In the genomic region with DNA sequence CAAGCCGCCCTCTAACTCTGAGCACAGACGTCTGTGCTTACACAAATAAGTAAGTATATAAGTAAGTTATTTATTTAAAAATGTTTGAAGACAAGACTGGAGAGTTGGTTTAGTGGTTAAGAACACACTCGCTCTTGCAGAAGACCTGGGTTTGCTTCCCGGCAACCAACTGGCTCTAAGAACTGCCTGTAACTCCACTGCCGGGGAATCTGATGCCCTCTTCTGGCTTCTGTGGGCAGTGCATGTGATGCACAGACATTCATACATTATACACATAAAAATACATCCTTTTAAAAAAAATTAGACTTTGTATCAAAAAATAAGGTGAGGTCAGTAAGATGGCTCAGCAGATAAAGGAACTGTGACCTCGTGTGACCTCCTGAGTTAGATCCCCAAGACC, we compare ENCODE assay signal across 15 mouse cellular contexts. TPM values are rescaled to one million over a fixed set of nuclear protein-coding genes. Genes with fewer than 3 reads are reported as not detected.
A peak's percentile ranks its signal among the peaks of the same experiment; 100 is the strongest.
DNase-seq lines count a peak whose midpoint lies in the region; ATAC-seq and TF ChIP-seq lines count a peak whose summit lies in the region.
"Had no signal": no experiment of that assay in that cellular context is flagged by ENCODE, and none has a peak within 500 bp of the region (broad histone marks: within the 10 kb centered on the region; RNA-seq: fewer than 3 reads in every experiment).

No protein-coding gene starts in this region.

- 92% methylated on average over 6 of the region's 6 CpGs for WGBS in forebrain, postnatal 0 days
- WGBS in forebrain, embryonic 15.5 days: 92% methylated on average over 6 of the region's 6 CpGs
- WGBS in lung, postnatal 0 days: 82% methylated on average over 6 of the region's 6 CpGs
- 90% methylated on average over 6 of the region's 6 CpGs for WGBS in heart, adult 2 months

- no peak for TF ChIP-seq EP300 in lung, postnatal 0 days (IDR thresholded peaks at IDR 0.05)
- no peak for TF ChIP-seq EP300 in heart, adult 2 months (IDR thresholded peaks at IDR 0.05; ENCODE audit: insufficient read depth, low read depth, low read length)

- H3K4me3 ChIP-seq in forebrain, postnatal 0 days (ENCODE audit: low read depth, low read length): no peak overlapping the region
- no peak overlapping the region for H3K4me3 ChIP-seq in forebrain, embryonic 15.5 days
- no peak overlapping the region for H3K4me3 ChIP-seq in lung, postnatal 0 days (ENCODE audit: low read depth, low read length)
- no peak overlapping the region for H3K4me3 ChIP-seq in G1E (ENCODE audit: low read depth, low read length)
- H3K4me3 ChIP-seq in heart, adult 2 months: no peak overlapping the region

- no peak for TF ChIP-seq POLR2A in heart, adult 2 months (IDR thresholded peaks at IDR 0.05; ENCODE audit: insufficient read depth, low read depth, low read length)

- H3K36me3 ChIP-seq in forebrain, postnatal 0 days (ENCODE audit: insufficient read depth): peaks cover 17% of the 10 kb centered on the region
- peaks cover 20% of the 10 kb centered on the region for H3K36me3 ChIP-seq in forebrain, embryonic 15.5 days
- no peaks in the 10 kb centered on the region for H3K36me3 ChIP-seq in lung, postnatal 0 days (ENCODE audit: insufficient read depth, low read length)
- no peaks in the 10 kb centered on the region for H3K36me3 ChIP-seq in G1E (replicated peaks)
- no peaks in the 10 kb centered on the region for H3K36me3 ChIP-seq in heart, adult 2 months (ENCODE audit: control insufficient read depth, insufficient read depth, low read length)

- no peak overlapping the region for H3K9ac ChIP-seq in forebrain, postnatal 0 days
- H3K9ac ChIP-seq in forebrain, embryonic 15.5 days (replicated peaks): no peak overlapping the region
- H3K9ac ChIP-seq in lung, postnatal 0 days (replicated peaks; ENCODE audit: low read depth): no peak overlapping the region
- no peak overlapping the region for H3K9ac ChIP-seq in heart, adult 2 months (ENCODE audit: low read depth, low read length)

- no peaks in the 10 kb centered on the region for H3K27me3 ChIP-seq in forebrain, postnatal 0 days (ENCODE audit: insufficient read depth, low read length)
- H3K27me3 ChIP-seq in forebrain, embryonic 15.5 days: no peaks in the 10 kb centered on the region
- no peaks in the 10 kb centered on the region for H3K27me3 ChIP-seq in lung, postnatal 0 days (replicated peaks; ENCODE audit: insufficient read depth, low read length)
- peaks cover 3% of the 10 kb centered on the region for H3K27me3 ChIP-seq in G1E (ENCODE audit: insufficient read depth, low read length)
- no peaks in the 10 kb centered on the region for H3K27me3 ChIP-seq in heart, adult 2 months (ENCODE audit: control insufficient read depth, insufficient read depth, low read length)

- intact Hi-C loops in heart, adult 2 months (cut with DNase I): no loop called here

- DNase-seq in forebrain, postnatal 0 days: no peak
- DNase-seq in lung, postnatal 0 days (ENCODE audit: low spot score): no peak
- no peak for DNase-seq in lung, postnatal 25 days (ENCODE audit: low spot score)
- DNase-seq in G1E (ENCODE audit: low spot score): no peak
- no peak for DNase-seq in heart, adult 2 months
- no peak for DNase-seq in right cerebral cortex, adult 2 months (ENCODE audit: low spot score in 2 of 2)
- DNase-seq: cerebellum, postnatal 14 days; heart, postnatal 4 days had no signal

- H3K79me2 ChIP-seq in heart, adult 2 months (replicated peaks; ENCODE audit: control insufficient read depth, insufficient read depth, low read length): no peaks in the 10 kb centered on the region

- no peak for ATAC-seq in forebrain, postnatal 0 days
- no peak for ATAC-seq in forebrain, embryonic 15.5 days (replicated peaks)
- ATAC-seq in lung, postnatal 0 days: no peak
- ATAC-seq in G1E (ENCODE audit: extremely low read depth, insufficient number of reproducible peaks, low FRiP score, poor library complexity, severe bottlenecking): no peak
- ATAC-seq in granulocyte monocyte progenitor cell, adult 5-6 weeks (replicated peaks; ENCODE audit: poor library complexity, severe bottlenecking): 0 out of 2 replicates have a peak, but pooled peaks have one; percentile 40

- 0 out of 2 replicates have a peak, but pooled peaks have one; percentile 13 for TF ChIP-seq CTCF in forebrain, postnatal 0 days (IDR thresholded peaks at IDR 0.05; ENCODE audit: low read depth)
- TF ChIP-seq CTCF in lung, postnatal 0 days (IDR thresholded peaks at IDR 0.05): peak; percentile 34
- peak; percentile 5; the same call in 1 of the 2 replicates for TF ChIP-seq CTCF in G1E (IDR thresholded peaks at IDR 0.05; ENCODE audit: low read depth, low read length)
- no peak for TF ChIP-seq CTCF in heart, adult 2 months (IDR thresholded peaks at IDR 0.05)

- no peaks in the 10 kb centered on the region for H3K4me1 ChIP-seq in forebrain, postnatal 0 days (ENCODE audit: insufficient read depth)
- H3K4me1 ChIP-seq in forebrain, embryonic 15.5 days: no peaks in the 10 kb centered on the region
- no peaks in the 10 kb centered on the region for H3K4me1 ChIP-seq in lung, postnatal 0 days (ENCODE audit: insufficient read depth, low read depth, low read length)
- no peaks in the 10 kb centered on the region for H3K4me1 ChIP-seq in G1E (ENCODE audit: insufficient read depth, low read depth, low read length)
- no peaks in the 10 kb centered on the region for H3K4me1 ChIP-seq in heart, adult 2 months (ENCODE audit: control insufficient read depth, insufficient read depth, low read length)

- H3K27ac ChIP-seq in forebrain, postnatal 0 days (ENCODE audit: low read depth, low read length): no peak overlapping the region
- no peak overlapping the region for H3K27ac ChIP-seq in forebrain, embryonic 15.5 days (replicated peaks)
- no peak overlapping the region for H3K27ac ChIP-seq in lung, postnatal 0 days (ENCODE audit: low read length)
- no peak overlapping the region for H3K27ac ChIP-seq in heart, adult 2 months
- H3K27ac ChIP-seq: macrophage had no signal

- H3K9me3 ChIP-seq in forebrain, postnatal 0 days (ENCODE audit: low read length): no peaks in the 10 kb centered on the region
- no peaks in the 10 kb centered on the region for H3K9me3 ChIP-seq in forebrain, embryonic 15.5 days
- no peaks in the 10 kb centered on the region for H3K9me3 ChIP-seq in lung, postnatal 0 days (ENCODE audit: low read length)
- no peaks in the 10 kb centered on the region for H3K9me3 ChIP-seq in G1E (replicated peaks)

- H3K4me2 ChIP-seq in forebrain, postnatal 0 days (ENCODE audit: low read depth): no peak overlapping the region
- no peak overlapping the region for H3K4me2 ChIP-seq in forebrain, embryonic 15.5 days (replicated peaks)
- H3K4me2 ChIP-seq in lung, postnatal 0 days (replicated peaks; ENCODE audit: low read depth, low read length): no peak overlapping the region

RNA-seq across cellular contexts. Expression of gene Zfp941, which starts 11.5 kb away (rescaled TPM):
- 19.8 and 32.1 TPM in 2 replicates for total RNA-seq in forebrain, postnatal 0 days (2014; rRNA removed)
- polyA plus RNA-seq in forebrain, postnatal 0 days (2015; fragmentation: Nextera tagmentation; extraction: Ambion mirVana): 8.3 and 15.6 TPM in 2 replicates
- polyA plus RNA-seq in forebrain, embryonic 15.5 days (2015; fragmentation: Nextera tagmentation; extraction: Ambion mirVana): 11.1 and 12.7 TPM in 2 replicates
- polyA plus RNA-seq in lung, postnatal 0 days (2015; fragmentation: Nextera tagmentation; extraction: Ambion mirVana): 0.21 and 0.30 TPM in 2 replicates
- not detected in 2 replicates for total RNA-seq in G1E (2014; fragmentation: Nextera tagmentation)
- total RNA-seq in G1E (2017): 0.05 and 0.06 TPM in 2 replicates
- not detected in 2 replicates for polyA plus RNA-seq in G1E (2012)
- total RNA-seq in granulocyte monocyte progenitor cell, adult 5-6 weeks (2014; fragmentation: Nextera tagmentation): 0.58 and 1.4 TPM in 2 replicates
- total RNA-seq in granulocyte monocyte progenitor cell, adult 5-6 weeks (2017): 1.1 and 1.7 TPM in 2 replicates
- total RNA-seq in heart, adult 2 months (2021): under 1 TPM; 0.14 to 0.29 TPM
- polyA plus RNA-seq in heart, adult 2 months (2012; rRNA removed): 0.10 and 0.15 TPM in 2 replicates
- polyA plus RNA-seq: small intestine, adult 2 months had no signal

RNA-seq across cellular contexts. Expression of gene Syce1, which starts 22.8 kb away (rescaled TPM):
- total RNA-seq in forebrain, postnatal 0 days (2014; rRNA removed): not detected in 2 replicates
- 0.30 TPM in 1 of 2 replicates, not detected in the other for polyA plus RNA-seq in forebrain, postnatal 0 days (2015; fragmentation: Nextera tagmentation; extraction: Ambion mirVana)
- 0.13 and 0.55 TPM in 2 replicates for polyA plus RNA-seq in forebrain, embryonic 15.5 days (2015; fragmentation: Nextera tagmentation; extraction: Ambion mirVana)
- polyA plus RNA-seq in lung, postnatal 0 days (2015; fragmentation: Nextera tagmentation; extraction: Ambion mirVana): not detected in 2 replicates
- not detected in 2 replicates for total RNA-seq in G1E (2014; fragmentation: Nextera tagmentation)
- total RNA-seq in G1E (2017): not detected in 2 replicates
- not detected in 2 replicates for polyA plus RNA-seq in G1E (2012)
- total RNA-seq in granulocyte monocyte progenitor cell, adult 5-6 weeks (2014; fragmentation: Nextera tagmentation): 0.56 and 3.1 TPM in 2 replicates
- not detected in 2 replicates for total RNA-seq in granulocyte monocyte progenitor cell, adult 5-6 weeks (2017)
- not detected for total RNA-seq in heart, adult 2 months (2021)
- polyA plus RNA-seq in heart, adult 2 months (2012; rRNA removed): 0.10 TPM in 1 of 2 replicates, not detected in the other
- total RNA-seq: layer of hippocampus, postnatal 10 days had no signal
- polyA plus RNA-seq: C2C12; small intestine, adult 2 months had no signal

RNA-seq across cellular contexts. Expression of gene Urah, which starts 24.3 kb away (rescaled TPM):
- not detected in 2 replicates for total RNA-seq in forebrain, postnatal 0 days (2014; rRNA removed)
- polyA plus RNA-seq in forebrain, postnatal 0 days (2015; fragmentation: Nextera tagmentation; extraction: Ambion mirVana): 0.48 and 0.64 TPM in 2 replicates
- not detected in 2 replicates for polyA plus RNA-seq in forebrain, embryonic 15.5 days (2015; fragmentation: Nextera tagmentation; extraction: Ambion mirVana)
- 12.6 and 15.0 TPM in 2 replicates for polyA plus RNA-seq in lung, postnatal 0 days (2015; fragmentation: Nextera tagmentation; extraction: Ambion mirVana)
- total RNA-seq in G1E (2014; fragmentation: Nextera tagmentation) (not detected in 2 replicates), G1E (2017) (not detected in 2 replicates)
- not detected in 2 replicates for polyA plus RNA-seq in G1E (2012)
- total RNA-seq in granulocyte monocyte progenitor cell, adult 5-6 weeks (2014; fragmentation: Nextera tagmentation): not detected in 2 replicates
- not detected in 2 replicates for total RNA-seq in granulocyte monocyte progenitor cell, adult 5-6 weeks (2017)
- total RNA-seq in heart, adult 2 months (2021): 1 to 10 TPM; 1.1 to 1.4 TPM
- polyA plus RNA-seq in heart, adult 2 months (2012; rRNA removed): 0.85 and 2.2 TPM in 2 replicates
- total RNA-seq: heart, postnatal 4 days had no signal
- polyA plus RNA-seq: C2C12, macrophage had no signal

RNA-seq across cellular contexts. Expression of gene Scgb1c1, which starts 34.9 kb away (rescaled TPM):
- not detected in 2 replicates for total RNA-seq in forebrain, postnatal 0 days (2014; rRNA removed)
- polyA plus RNA-seq in forebrain, postnatal 0 days (2015; fragmentation: Nextera tagmentation; extraction: Ambion mirVana): 0.48 TPM in 1 of 2 replicates, not detected in the other
- polyA plus RNA-seq in forebrain, embryonic 15.5 days (2015; fragmentation: Nextera tagmentation; extraction: Ambion mirVana): not detected in 2 replicates
- polyA plus RNA-seq in lung, postnatal 0 days (2015; fragmentation: Nextera tagmentation; extraction: Ambion mirVana): 25.9 and 27.0 TPM in 2 replicates
- total RNA-seq in G1E (2014; fragmentation: Nextera tagmentation) (not detected in 2 replicates), G1E (2017) (not detected in 2 replicates)
- not detected in 2 replicates for polyA plus RNA-seq in G1E (2012)
- not detected in 2 replicates for total RNA-seq in granulocyte monocyte progenitor cell, adult 5-6 weeks (2014; fragmentation: Nextera tagmentation)
- total RNA-seq in granulocyte monocyte progenitor cell, adult 5-6 weeks (2017): not detected in 2 replicates
- total RNA-seq in heart, adult 2 months (2021): 10 to 100 TPM; 22.6 to 27.5 TPM
- 54.5 and 56.6 TPM in 2 replicates for polyA plus RNA-seq in heart, adult 2 months (2012; rRNA removed)
- total RNA-seq: layer of hippocampus, postnatal 10 days had no signal
- polyA plus RNA-seq: C2C12; limb, embryonic 14.5 days; macrophage; small intestine, adult 2 months had no signal

RNA-seq across cellular contexts. Expression of gene Odf3, which starts 37.1 kb away (rescaled TPM):
- not detected in 2 replicates for total RNA-seq in forebrain, postnatal 0 days (2014; rRNA removed)
- 0.10 and 0.13 TPM in 2 replicates for polyA plus RNA-seq in forebrain, postnatal 0 days (2015; fragmentation: Nextera tagmentation; extraction: Ambion mirVana)
- polyA plus RNA-seq in forebrain, embryonic 15.5 days (2015; fragmentation: Nextera tagmentation; extraction: Ambion mirVana): 0.10 TPM in 1 of 2 replicates, not detected in the other
- not detected in 2 replicates for polyA plus RNA-seq in lung, postnatal 0 days (2015; fragmentation: Nextera tagmentation; extraction: Ambion mirVana)
- total RNA-seq in G1E (2014; fragmentation: Nextera tagmentation) (not detected in 2 replicates), G1E (2017) (0.11 and 0.17 TPM in 2 replicates)
- not detected in 2 replicates for polyA plus RNA-seq in G1E (2012)
- total RNA-seq in granulocyte monocyte progenitor cell, adult 5-6 weeks (2014; fragmentation: Nextera tagmentation): not detected in 2 replicates
- total RNA-seq in granulocyte monocyte progenitor cell, adult 5-6 weeks (2017): not detected in 2 replicates
- not detected for total RNA-seq in heart, adult 2 months (2021)
- 0.25 and 0.38 TPM in 2 replicates for polyA plus RNA-seq in heart, adult 2 months (2012; rRNA removed)
- total RNA-seq: heart, postnatal 4 days; layer of hippocampus, postnatal 10 days had no signal
- polyA plus RNA-seq: macrophage; small intestine, adult 2 months had no signal
